Mouse (Mus musculus): ENCODE measurements around the gene Gpc6.

DNA sequence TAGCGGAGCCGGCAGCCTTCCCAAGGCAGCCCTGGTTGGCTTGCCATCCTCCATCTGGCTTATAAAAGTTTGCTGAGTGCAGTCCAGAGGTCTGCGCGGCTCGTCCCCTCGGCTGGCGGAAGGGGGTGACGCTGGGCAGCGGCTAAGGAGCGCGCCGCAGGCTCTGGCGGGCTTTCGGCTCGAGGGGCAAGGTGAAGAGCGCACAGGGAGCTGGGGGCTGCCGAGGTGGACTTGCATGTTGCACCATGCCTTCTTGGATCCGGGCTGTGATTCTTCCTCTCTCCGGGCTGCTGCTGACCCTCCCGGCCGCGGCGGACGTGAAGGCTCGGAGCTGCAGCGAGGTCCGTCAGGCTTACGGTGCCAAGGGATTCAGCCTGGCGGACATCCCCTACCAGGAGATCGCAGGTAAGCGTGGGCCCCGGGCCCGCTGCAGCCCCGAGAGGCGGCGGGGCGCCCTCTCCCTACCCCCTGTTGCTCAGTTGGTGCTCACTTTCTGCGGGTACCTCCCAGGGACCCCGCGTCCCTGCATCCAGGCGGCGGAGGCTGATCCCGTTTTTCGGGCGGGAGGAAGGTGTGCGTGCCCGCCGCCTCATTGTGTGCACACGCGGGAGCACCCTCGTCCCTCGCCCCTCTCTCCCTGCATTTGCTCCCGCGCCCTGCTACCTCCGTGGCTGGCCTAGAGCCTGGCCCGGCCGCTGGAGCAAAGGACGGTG is 732 bp downstream of the Gpc6 start:
- TF ChIP-seq CTCF (IDR thresholded peaks at IDR 0.05; ENCODE audit: borderline replicate concordance, insufficient read depth, low read length): no peak
- peak; percentile 43 for TF ChIP-seq POLR2A (IDR thresholded peaks at IDR 0.05; ENCODE audit: low read depth, low read length)
